Mouse (Mus musculus) ES-E14 (cell line): ENCODE data around the gene Sctr.

ENCODE experiments used
- CHD2 ChIP-seq: IDR thresholded peaks from 2 replicates; pipeline ENCODE4 v1.6.1; 2014; ENCODE audit warnings: mild to moderate bottlenecking, low read depth, low read length, inconsistent platforms
- MAFK ChIP-seq: IDR thresholded peaks from 2 replicates; pipeline ENCODE4 v1.6.1; 2014; ENCODE audit warnings: mild to moderate bottlenecking, low read depth, low read length, inconsistent platforms; ENCODE audit not compliant: insufficient read depth
- ZC3H11A ChIP-seq: IDR thresholded peaks from 2 replicates; pipeline ENCODE4 v1.6.1; 2012; ENCODE audit warnings: low read depth, mild to moderate bottlenecking, inconsistent platforms, low read length, borderline replicate concordance
- ZNF384 ChIP-seq: IDR thresholded peaks from 2 replicates; pipeline ENCODE4 v1.6.1; 2012; ENCODE audit warnings: low read depth, low read length, inconsistent platforms

DNA sequence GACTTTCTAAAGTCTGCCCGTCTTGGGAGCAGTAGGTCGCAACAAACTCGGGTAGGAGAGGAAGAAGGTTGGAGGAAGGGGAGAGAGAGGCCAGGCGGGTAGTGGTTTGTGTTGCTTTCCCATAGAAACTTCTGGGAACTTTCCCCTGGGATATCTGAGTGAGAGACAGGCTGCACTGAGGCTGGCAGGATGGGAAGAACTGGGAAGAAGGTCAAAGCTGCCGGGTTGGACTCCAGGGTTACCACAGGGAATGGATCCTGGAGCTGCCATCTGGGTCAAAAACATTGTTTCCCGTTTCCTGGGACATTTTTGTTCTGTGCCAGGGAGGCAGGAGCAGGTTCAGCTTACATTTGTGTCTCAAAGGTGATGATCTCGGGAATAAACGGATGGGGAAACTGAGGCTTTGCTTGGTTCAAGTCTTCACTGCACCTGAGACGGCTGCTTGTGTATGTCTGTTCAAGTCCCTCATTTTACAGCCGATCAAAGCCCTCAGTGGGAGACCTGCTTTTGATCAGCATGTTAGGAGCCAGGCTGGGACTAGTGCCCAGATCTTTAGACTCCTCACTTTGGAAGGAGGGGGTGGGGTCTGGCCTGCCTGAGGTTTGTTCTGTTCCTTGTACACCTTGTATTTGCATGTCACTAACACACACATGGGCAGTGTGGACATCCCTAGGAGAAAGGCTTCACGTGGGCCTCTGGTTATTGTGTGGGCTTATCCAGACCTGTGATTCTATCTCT is 1.3 kb downstream of the Sctr start:
- TF ChIP-seq CHD2: no peak
- TF ChIP-seq MAFK: no peak
- TF ChIP-seq ZNF384: no peak
- no peak for TF ChIP-seq ZC3H11A
